Mouse (Mus musculus) embryo, embryonic 9.5 days (tissue): ENCODE results near the gene Best1.

Experiments used
- DNase-seq: peaks from one replicate; pipeline ENCODE4 v3.0.0-alpha.2; 2017; ENCODE audit errors: extremely low spot score

The Best1 gene

DNA sequence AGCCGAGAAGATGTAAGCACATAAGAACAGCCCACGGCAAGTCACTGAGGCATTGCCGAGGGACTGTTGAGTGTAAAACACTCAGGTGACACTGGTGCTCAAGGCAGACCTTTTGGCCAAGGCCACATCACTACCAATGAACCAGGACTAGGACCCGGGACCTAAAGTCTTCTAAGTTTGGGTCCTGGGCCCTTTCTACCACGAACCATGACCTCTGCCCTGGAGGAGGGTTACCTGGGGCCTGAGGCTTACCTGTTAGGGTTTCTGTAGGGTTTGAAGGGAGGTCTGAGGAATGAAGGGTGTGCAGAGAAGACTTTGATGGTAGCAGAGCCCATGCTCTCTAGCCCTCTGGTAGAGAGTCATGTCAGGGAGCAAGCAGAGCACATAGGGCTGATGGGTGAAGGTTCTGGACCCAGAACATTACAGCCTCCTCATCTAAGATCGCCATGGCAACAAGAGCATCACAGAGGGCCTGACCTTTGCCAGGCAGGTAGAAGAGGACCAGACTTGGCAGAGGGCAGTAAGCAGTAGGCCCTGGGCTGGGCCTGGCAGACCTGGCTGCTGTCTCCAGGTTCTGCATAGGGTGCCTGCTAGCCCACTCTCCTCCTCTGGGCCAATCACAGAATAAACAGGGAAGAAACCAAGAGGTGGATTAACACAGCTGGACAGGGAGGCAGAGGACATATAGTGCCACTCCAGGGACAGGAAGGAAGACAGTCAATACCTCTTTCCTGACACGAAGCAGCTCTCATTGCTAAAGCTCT is at the start of gene Best1, which contains the start of gene Rab3il1:
Gene Best1 (minus strand): TSS at position 428 of the 764 bp plus-strand sequence.
Gene Rab3il1 (plus strand): TSS at position 464 of the 764 bp plus-strand sequence.
- DNase-seq = no peak

DNA sequence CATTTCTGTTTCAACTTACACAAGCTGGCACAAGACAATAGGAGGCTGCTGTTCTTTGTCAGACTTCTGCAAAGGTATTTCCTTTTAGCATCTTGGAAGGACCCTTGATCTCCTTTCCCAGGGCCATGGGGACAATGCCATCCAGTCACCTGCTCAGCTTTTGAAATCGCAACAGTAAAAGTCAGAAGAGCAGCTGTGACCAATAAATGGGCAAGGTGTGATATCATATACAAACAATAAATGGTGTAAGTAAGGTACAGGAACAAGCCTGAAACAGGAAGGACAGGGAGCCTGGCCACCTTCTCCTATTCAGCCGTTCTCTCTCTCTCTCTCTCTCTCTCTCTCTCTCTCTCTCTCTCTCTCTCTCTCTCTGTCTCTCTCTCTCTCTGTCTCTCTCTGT is 49.0 kb upstream of the Best1 start:
- no peak for DNase-seq

DNA sequence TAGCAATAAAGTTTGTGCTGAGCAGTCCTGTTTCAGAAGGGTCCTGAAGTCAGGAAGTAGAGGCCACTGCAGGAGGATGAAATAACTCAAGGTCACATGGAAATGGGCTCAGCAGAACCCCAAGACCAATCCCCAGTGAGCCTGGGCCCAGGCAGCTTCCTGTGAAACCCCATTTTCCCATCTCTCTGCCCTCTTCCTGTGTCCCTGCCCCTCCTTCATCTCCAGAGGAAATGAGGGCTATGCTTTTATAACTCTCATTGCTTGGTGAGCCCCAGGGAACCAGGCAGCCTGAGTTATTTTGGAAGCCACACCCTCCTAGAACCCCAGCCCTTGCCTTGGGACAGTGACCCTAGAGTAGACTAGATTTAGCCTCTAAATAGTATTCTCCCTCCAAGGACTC is 48.1 kb upstream of the Best1 start:
- DNase-seq = no peak

DNA sequence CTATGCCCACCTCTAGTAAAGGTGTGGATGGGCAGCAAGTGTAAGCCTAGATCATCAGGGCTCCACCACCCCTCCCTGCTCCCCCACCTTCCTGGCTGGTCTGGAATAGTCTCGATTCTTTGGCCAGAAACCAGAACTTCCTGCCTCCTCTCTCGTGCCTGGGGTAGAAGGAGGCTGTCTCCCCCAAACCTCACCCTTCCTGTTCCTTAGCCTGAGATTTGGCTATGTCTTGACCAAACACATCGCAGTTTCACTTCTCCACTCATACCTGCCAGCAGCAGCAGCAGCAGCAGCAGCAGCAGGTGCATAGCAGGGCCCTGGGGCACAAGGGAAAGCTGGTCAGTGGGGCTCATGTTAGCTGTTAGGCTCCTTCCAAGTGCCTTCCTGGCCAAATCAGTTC is 45.5 kb upstream of the Best1 start:
- DNase-seq = no peak

DNA sequence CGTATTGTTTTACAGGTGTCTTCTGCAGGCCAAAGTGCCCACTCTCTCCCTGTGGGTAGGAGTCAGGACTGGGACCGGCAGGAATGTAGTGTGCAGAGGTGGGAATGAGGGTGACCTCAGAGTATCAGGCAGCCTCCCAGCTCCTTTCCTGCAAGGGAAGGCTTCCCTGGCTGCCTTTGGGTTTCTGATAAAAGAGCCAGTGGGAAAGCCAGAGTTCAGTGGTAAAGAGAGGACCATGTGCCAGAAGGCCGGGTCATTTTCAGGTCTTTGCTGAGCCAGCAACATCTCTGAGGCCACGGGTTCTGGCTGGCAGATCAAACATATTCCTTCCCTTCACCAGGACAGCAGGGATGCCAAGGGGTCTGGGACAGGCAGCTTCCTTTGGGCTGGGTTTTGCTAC is 44.9 kb upstream of the Best1 start:
- DNase-seq = no peak

DNA sequence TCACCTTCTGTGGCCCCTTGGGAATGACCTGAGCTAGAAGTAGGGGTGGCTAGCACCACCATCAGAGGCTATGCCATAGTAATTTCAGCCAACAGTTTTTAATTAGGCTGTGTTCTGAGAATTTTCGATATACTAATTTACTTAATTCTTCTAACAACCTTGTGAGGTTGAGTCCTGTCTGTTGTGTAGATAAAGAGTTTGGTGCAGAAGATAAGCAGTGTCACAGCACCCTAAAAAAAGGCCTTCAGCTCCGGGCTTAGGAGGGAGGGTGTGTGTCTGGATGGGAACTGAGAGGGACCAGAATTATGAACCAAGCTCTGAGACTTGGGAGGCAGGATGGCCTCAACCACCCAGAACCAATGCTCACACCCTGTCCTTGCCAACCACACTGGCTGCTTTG is 44.3 kb upstream of the Best1 start:
- no peak for DNase-seq

DNA sequence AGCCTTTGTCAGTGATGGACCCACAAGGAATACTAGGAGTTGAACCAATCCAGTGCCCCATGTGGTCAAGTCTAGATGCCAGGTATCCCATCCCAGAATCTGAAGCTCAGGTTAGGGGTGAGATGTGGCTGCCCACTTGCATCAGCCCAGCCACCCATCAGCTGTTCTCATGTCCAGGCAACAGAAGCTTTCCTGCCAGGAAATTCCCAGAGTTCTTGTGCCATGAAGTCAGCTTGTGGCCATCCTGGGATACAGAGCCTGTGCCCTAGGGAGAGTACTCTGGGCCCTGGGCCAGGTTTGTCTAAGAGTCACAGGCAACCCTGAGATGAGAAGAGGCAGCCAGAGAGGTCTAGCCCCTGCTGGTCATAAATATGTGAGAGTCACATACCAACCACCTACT is 42.2 kb upstream of the Best1 start:
- no peak for DNase-seq

DNA sequence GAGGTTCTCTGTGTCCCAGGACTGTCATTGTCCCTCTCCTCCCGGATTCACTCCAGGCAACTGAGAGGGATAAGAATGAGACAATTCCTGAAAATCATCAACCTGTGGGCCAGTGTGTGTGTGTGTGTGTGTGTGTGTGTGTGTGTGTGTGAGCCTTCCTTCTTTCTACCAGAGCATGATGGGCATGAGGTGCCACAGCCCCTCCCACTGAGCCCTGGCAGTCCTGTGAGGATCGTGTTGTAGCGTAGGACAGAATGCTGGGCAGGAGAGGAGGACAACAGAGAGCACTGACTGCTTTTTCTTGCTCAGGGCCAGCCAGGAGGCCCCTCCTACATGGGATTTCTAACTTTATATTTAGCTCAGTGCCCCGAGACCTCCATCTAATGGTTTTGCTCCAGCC is 41.4 kb upstream of the Best1 start:
- DNase-seq = no peak

DNA sequence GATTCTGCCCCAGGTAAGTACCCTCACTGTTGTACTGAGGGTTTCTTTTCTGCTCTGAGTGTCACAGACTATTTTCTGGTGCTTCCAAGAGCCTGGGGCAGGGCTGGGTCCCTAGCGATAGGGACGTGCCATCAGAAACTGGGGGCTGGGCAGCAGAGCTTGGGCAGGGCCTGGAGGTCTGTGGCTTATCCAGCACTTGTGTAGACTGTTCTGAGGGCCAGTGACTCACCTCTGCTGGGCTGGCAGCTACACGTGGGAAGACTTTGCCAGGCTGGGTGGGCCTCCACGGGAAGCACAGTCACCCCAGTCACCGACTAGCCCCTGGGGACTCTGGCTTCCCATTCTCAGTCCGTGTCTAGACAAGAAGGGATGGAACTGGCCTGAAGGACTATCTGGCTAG is 40.8 kb upstream of the Best1 start:
- DNase-seq = no peak

DNA sequence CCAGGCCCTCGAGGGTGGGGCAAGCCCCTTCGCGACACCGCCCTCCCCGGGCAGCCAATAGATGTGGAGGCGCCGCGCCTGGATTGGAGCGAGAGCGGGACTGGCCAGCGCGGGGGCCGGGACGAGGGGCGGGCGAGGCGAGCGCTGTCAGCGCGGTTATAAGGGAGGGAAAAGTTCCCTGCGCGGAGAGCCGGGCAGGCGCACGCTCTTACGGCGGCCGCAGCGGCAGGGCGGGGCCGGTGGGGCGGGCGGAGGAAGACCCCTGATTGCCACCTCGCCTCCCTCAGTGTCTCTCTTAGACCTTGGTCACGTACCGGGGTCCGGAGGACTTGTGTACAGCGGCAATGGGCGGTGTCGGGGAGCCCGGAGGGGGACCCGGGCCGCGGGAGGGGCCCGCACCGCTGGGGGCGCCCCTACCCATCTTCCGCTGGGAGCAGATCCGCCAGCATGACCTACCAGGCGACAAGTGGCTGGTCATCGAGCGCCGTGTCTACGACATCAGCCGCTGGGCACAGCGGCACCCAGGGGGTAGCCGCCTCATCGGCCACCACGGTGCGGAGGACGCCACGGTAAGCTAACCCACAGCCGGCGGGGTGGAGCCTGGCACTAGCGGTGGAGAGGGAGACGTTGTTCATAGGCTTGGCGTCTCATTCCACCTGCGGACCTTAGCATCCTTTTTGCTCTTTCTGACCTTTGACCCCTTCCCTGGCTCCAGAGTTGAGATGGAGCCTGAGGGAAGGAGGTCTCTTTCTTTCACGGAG is 40.1 kb upstream of the Best1 start, which contains the start of gene Fads3:
Gene Fads3 (plus strand): TSS at position 182 of the 761 bp plus-strand sequence.
- DNase-seq = peak; percentile 69

DNA sequence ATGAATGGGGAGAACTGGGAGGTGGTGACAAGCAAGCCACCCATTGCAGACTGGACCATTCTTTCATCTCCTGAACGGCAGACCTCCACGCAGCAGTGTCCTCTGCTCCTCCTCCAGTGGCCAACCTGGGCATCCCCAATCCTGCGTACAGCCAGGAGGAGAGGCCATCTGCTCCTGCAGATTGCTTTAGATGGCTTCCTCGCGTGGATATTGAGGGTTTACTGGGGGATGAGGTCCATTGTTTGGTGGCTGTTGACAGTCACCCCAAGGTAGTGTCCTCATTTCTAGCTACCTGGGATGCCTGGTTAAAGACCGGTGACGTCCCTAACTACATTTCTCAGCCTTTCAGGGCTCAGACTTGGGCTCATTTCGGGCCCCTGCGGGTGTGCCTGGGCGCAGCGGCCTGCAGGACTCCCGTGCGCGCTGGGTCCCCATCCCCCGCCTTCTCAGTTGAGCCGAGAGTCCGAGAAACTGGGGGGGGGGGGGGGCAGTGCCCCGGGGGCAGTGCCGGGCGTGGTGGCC is 39.5 kb upstream of the Best1 start:
- DNase-seq = peak; percentile 82

DNA sequence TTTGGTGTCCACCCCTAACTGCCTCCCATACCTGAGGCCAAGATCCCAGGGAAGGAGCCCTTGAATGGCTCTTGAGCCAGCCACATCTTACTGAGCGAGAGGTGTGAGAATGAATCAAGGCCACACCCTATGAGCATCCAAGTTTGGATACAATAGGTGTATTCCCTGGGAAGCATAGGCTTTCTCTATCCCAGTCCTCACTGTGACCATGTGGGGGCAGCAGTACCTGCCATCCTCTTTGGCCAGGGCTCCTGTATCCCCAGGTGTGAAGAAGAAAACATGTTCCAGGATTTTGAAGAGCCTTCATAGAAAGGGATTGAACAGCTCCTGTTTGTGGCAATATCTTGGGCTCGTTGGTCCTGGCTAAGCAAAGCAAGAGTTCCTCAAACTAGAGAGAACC is 38.2 kb upstream of the Best1 start:
- DNase-seq = no peak

DNA sequence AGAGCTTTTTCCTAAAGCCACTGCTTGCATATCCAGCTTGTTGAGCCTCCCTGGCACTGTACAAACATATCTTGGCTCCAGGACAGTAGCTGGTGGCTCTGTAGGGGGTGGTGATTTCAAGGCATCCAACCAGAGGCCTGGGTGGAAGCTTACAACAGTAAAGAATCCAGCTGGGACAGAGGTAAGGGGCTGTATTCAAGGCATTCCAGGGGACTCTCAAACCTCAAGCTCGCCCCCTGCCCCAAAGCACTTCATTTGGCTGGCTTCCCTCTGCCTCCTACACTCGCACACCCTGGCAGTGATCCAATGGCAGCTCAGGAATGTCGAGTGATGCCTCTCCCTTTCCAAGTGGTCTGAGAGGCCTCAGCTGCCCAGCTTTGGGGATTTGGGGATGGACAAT is 37.5 kb upstream of the Best1 start:
- no peak for DNase-seq

DNA sequence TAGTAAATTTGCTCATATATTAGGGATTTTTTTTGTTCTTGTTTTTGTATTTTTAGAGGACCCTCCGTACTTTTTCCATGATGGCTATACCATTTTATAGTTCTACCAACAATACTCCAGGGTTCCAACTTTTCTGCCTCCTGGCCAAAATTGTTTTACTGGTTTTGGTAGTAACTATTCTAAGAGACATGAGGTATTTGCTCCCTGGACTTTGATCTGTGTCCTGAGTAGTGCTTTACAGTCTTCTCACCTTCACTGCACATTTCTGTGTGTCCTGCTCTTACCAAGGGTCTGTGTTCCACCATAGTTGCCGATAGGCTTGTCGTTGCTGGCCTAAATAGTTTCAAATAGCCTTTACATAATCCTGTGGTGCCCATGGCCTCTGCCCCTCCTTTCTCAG is 36.9 kb upstream of the Best1 start:
- DNase-seq = no peak

DNA sequence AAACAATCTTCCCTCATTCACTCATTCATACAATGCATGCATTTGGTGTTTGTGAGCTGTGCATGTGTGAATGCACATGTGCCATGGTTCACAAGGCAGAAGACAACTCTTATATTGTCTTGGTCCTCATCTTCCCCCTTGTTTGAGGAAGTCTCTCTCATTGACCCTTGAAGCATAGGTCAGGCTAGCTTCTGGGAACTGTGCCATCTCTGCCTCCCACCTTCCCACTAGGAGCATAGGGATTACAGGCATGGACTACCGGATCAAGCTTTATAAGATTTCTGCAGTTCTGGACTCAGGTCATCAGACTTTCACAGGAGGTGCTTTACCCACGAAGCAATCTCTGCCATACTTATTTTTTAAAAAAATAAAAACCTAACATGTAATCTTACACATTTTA is 36.1 kb upstream of the Best1 start:
- DNase-seq = no peak

DNA sequence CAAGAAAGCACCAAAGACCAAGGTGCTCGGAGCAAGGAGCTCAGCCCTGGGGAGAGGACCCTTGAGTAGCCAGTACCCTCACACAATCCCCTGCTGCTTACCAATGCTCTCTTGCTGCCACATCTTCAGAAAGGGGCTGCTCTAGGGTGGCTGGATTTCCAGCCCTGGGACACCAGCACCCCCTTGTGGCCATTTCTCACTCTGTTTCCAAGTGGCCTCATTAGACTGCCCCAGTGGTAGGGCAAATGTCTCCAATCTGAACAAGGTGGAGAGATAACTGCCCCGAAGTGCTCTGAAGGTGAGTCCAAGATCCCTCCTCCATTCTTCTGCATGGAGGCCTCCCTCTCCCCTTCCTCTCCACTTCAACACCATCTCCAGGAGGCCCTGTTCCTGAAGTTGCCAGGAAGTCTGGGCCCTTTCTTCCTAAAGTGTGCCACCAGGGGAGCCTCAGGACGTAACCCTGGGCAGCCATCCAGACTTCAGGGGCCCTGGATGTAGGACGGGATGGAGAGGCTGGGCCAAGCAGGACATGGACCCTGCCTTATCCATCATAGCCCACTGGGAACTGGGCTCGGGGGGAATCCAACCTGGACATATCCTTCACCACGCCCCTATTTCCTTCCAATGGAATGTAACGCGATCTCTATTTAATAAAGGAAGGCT is 33.5 kb upstream of the Best1 start:
- peak; percentile 80 for DNase-seq

DNA sequence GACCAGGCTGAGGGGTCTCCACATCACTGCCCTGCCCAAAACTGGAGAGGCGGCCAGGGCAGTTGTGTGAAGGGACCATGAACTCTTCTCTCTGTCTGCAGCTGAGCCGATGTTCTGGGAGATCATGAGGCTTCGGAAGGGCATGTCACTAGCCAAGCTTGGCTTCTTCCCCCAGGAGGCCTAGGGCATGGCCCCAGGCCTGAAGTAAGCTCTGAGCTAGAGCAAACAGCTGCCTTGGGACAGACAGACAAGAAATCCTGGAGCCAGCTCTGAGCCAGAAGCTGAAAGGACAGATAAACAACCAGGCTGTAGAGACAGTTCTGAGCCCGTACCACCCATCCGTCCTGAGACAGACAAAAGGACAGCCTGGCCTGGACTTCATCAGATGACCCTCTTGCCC is 32.9 kb upstream of the Best1 start:
- no peak for DNase-seq

DNA sequence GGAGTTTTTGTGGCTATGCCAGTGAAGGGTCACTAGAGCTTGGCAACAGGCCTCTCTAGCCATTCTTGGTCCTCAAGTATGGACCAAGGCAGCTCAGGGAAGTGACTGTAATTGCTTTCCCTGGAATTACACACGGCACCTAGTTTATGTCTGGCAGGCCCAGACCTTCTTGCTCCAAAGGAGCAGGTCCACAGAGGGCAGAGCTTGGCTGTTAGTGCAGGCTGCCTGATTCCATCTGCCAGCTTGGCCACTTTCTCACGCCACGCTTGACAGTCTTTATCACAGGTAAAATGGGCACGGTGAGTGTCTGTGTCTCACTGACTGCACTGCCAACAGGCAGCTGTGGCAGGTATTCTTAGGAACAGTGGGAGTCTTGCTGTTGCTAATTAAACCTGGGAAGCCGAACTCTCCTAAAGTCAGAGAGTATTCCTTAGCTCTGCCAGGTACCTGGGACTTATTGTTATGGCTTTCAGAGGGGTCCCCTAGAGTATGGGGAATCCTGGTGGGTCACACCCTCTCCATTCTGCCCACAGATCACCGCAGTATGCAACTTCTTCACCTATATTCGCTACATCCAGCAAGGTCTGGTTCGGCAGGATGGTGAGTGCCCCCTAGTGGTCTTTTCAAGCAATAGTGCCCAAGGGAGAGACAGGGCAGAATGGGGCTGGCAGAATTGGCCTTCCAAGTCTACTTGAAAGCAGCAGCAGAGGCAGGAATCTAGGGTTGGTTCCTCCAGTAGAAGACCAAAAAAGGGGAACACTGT is 32.0 kb upstream of the Best1 start:
- peak; percentile 63 for DNase-seq

DNA sequence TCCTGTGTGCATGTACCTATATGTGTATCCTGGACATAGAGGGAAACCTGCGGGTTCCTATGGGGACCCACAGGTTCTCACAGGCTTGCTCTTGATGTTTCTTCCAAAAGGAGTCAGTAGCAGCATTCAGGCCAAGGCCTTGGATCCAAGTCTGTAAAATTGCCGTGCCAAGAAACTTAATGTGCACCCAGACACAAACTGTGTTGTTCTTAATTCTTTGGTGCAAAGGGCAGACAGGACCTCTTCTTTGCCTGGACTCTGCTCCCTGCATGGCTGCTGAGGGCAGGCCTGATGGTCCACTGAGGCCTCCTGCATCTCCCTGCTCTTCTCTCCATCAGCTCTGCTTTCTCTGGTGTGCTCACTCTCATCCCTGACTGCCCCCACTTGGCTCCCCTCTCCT is 28.3 kb upstream of the Best1 start:
- no peak for DNase-seq

DNA sequence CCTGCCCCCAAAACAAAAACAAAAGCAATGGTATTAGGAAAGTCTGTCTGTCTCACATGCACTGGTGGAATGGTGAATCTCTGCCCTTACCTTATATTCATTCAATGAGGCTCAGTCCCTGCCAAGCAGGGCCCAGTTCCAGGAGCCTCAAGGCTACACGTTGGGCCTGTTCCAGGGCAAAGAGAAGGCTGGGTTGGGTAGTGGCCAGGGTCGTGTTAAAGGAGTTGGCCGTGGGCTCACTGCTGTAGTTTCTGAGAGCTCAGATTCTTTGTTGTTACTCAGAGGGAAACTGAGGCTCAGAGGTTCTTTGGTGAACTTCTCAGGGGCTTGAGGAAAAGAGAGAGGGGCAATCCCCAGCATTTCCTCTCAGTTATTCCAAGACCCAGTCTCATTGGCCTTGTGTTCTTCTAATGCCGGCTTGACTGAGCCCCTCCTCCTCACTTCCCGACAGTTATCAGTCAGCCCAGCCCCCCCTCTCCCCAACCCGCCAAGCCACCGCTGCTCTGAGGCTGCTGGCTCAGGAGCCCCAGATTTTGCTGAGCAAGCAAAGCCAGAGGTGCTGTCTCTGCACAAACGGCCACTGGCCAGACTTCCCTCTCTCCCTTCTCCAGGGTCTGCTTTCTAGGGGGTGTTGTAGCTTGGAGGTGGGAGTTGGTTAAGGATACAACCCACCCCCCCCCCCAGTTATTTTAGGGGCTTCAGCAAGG is 23.9 kb upstream of the Best1 start:
- peak; percentile 52 for DNase-seq

DNA sequence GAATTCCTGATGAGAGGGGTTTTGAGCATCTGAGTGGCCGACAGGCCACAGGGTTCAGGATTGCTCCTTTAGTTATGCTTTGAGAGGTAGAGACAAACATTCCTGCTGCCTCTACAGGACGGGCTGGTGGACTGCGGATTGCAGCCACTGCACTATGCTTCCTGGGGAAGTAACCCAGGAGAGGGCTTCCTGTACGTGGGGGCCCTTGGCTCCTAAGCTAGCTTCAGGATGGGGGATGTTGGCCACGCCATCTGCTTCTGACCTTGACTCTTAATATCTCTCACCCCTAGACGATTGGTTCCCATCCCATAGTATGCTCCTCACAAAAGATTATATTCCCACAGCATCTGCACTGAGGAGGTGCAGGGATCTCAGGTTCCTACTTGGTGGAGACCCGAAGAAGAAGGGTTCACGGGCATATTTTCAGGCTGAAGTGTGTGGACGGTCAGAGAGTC is 21.9 kb upstream of the Best1 start:
- no peak for DNase-seq
